Mouse (Mus musculus): Measurements from ENCODE around the gene Cfap99.

- TF ChIP-seq CTCF (IDR thresholded peaks at IDR 0.05; ENCODE audit: extremely low read depth, insufficient read depth, low read length) (no peak), POLR2A (IDR thresholded peaks at IDR 0.05; ENCODE audit: extremely low read depth, insufficient read depth, low read length) (no peak)
Observed at GRCm38 (mm10) chr5:34280976-34281375, 7.4 kb upstream of the Cfap99 start.

Data from cortical plate, adult 2 months (tissue).